Mouse (Mus musculus): Measurements from ENCODE around the gene Nckap5l. TPM values are rescaled to one million over a fixed set of nuclear protein-coding genes. Genes with fewer than 3 reads are reported as not detected.
A peak's percentile ranks its signal among the peaks of the same experiment; 100 is the strongest.

Nckap5l gene
- total and polyA plus RNA-seq, 2 experiments from 2014 or later: 10.3 to 17.6 TPM

- H3K27me3 ChIP-seq (ENCODE audit: insufficient read depth, low read length): no peaks in the 10 kb centered on the region
- peak within 1 kb of the TSS; percentile 81 for H3K4me3 ChIP-seq (ENCODE audit: low read depth, low read length)
- DNase-seq (peak; percentile 94), ATAC-seq (peak; percentile 90)
- H3K36me3 ChIP-seq (ENCODE audit: insufficient read depth): peaks cover 3% of the 10 kb centered on the region; the same call in 1 of the 2 replicates
- H3K9ac ChIP-seq: peak within 1 kb of the TSS; percentile 87
- H3K27ac ChIP-seq (ENCODE audit: low read depth, low read length): peak within 1 kb of the TSS; percentile 79
- TF ChIP-seq CTCF (IDR thresholded peaks at IDR 0.05; ENCODE audit: low read depth): peak; percentile 59
- peak within 1 kb of the TSS; percentile 62 for H3K4me2 ChIP-seq (ENCODE audit: low read depth)
- 0 out of 2 replicates have a peak, but pooled peaks cover 4% of the 10 kb centered on the region for H3K4me1 ChIP-seq (ENCODE audit: insufficient read depth)
- no peaks in the 10 kb centered on the region for H3K9me3 ChIP-seq (ENCODE audit: low read length)
- WGBS: 2% methylated on average over 25 of the region's 26 CpGs
Observed at GRCm38 (mm10) chr15:99474576-99474926, 17.0 kb upstream of the Nckap5l start, which contains the start of gene Bcdin3d. Gene Bcdin3d (minus strand): TSS chr15:99474730.

DNA sequence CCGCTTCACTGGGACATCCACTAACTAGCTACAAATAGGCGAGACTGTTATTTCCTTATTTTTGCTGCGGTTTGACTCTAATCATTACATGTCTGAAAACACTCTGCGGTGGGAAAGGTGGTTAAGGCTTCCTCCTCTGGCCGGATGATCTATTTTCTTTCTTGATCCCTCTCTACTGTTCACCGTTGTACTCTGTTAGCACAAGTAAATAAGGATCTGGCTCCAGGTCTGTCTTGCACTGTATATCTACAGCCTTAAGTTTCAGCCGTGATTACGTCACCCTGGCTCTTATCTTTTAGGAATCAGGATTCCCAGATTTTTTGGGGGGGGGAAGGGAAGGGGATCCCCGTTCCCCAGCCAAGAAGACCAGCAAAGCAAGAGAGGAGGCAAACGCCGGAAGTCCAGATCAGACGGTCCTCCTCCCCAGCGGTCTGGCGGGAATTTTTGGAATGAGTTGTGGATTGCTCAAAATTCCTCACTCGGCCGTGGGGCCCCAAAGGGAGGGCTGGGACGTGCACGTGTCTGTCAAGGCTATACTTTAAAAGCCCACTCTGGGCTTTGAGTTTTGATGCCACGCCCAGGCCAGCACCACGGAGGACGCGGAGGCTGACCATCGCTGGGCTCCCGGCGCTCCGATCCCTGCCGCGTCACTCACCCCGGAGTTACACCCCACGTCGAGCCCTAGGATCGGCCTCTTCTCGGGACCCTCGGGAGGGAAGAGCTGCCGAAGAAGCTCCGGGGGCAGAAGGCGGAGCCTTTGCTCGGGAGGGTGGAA is 16.4 kb upstream of the Nckap5l start:
- DNase-seq (peak; percentile 78), ATAC-seq (peak; percentile 74)
- H3K4me3 ChIP-seq (ENCODE audit: low read depth, low read length): peak overlapping the region; percentile 81
- WGBS: 7% methylated on average over 38 of the region's 38 CpGs
- H3K27ac ChIP-seq (ENCODE audit: low read depth, low read length): peak overlapping the region; percentile 79
- peaks cover 3% of the 10 kb centered on the region; the same call in 1 of the 2 replicates for H3K36me3 ChIP-seq (ENCODE audit: insufficient read depth)
- H3K4me1 ChIP-seq (ENCODE audit: insufficient read depth): 0 out of 2 replicates have a peak, but pooled peaks cover 4% of the 10 kb centered on the region
- H3K27me3 ChIP-seq (ENCODE audit: insufficient read depth, low read length): no peaks in the 10 kb centered on the region
- H3K4me2 ChIP-seq (ENCODE audit: low read depth): peak overlapping the region; percentile 62
- no peak for TF ChIP-seq CTCF (IDR thresholded peaks at IDR 0.05; ENCODE audit: low read depth)
- H3K9ac ChIP-seq: peak overlapping the region; percentile 87
- H3K9me3 ChIP-seq (ENCODE audit: low read length): no peaks in the 10 kb centered on the region

DNA sequence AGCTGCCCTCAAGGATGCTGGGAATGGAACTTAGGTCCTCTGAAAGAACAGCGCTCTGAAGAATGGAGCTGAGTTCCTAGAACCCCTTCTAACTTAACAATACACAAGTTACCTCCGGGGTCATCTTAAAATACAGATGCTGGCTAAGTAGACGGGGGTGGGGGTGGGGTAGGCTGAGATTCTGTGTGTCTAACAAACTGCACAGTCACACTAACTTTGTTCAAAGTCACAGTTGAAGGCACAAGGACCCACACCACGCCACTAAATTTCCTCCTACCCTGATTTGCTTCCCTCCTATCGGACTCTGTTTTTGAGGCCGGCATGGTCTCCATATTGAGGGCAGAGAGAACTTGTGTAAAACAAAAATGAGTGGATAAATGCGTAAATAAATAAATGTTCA is 15.4 kb upstream of the Nckap5l start:
- ATAC-seq (no peak), DNase-seq (no peak)
- Histone ChIP-seq H3K4me2 (ENCODE audit: low read depth) (no peak overlapping the region), H3K9ac (no peak overlapping the region), H3K27ac (ENCODE audit: low read depth, low read length) (no peak overlapping the region), H3K27me3 (ENCODE audit: insufficient read depth, low read length) (no peaks in the 10 kb centered on the region), H3K9me3 (ENCODE audit: low read length) (no peaks in the 10 kb centered on the region), H3K4me1 (ENCODE audit: insufficient read depth) (0 out of 2 replicates have a peak, but pooled peaks cover 4% of the 10 kb centered on the region), H3K36me3 (ENCODE audit: insufficient read depth) (peaks cover 3% of the 10 kb centered on the region; the same call in 1 of the 2 replicates), H3K4me3 (ENCODE audit: low read depth, low read length) (no peak overlapping the region)
- WGBS: 91% methylated on average over 7 of the region's 7 CpGs
- TF ChIP-seq CTCF (IDR thresholded peaks at IDR 0.05; ENCODE audit: low read depth): no peak

GRCm38 (mm10) chr15:99471677-99472063 is 14.1 kb upstream of the Nckap5l start:
- 0 out of 2 replicates have a peak, but pooled peaks cover 4% of the 10 kb centered on the region for H3K4me1 ChIP-seq (ENCODE audit: insufficient read depth)
- H3K27ac ChIP-seq (ENCODE audit: low read depth, low read length): no peak overlapping the region
- no peak overlapping the region for H3K9ac ChIP-seq
- peaks cover 3% of the 10 kb centered on the region; the same call in 1 of the 2 replicates for H3K36me3 ChIP-seq (ENCODE audit: insufficient read depth)
- H3K27me3 ChIP-seq (ENCODE audit: insufficient read depth, low read length): no peaks in the 10 kb centered on the region
- no peak for ATAC-seq
- no peak for DNase-seq
- no peak overlapping the region for H3K4me2 ChIP-seq (ENCODE audit: low read depth)
- no peaks in the 10 kb centered on the region for H3K9me3 ChIP-seq (ENCODE audit: low read length)
- no peak overlapping the region for H3K4me3 ChIP-seq (ENCODE audit: low read depth, low read length)
- no peak for TF ChIP-seq CTCF (IDR thresholded peaks at IDR 0.05; ENCODE audit: low read depth)
- WGBS: 78% methylated on average over 14 of the region's 14 CpGs

DNA sequence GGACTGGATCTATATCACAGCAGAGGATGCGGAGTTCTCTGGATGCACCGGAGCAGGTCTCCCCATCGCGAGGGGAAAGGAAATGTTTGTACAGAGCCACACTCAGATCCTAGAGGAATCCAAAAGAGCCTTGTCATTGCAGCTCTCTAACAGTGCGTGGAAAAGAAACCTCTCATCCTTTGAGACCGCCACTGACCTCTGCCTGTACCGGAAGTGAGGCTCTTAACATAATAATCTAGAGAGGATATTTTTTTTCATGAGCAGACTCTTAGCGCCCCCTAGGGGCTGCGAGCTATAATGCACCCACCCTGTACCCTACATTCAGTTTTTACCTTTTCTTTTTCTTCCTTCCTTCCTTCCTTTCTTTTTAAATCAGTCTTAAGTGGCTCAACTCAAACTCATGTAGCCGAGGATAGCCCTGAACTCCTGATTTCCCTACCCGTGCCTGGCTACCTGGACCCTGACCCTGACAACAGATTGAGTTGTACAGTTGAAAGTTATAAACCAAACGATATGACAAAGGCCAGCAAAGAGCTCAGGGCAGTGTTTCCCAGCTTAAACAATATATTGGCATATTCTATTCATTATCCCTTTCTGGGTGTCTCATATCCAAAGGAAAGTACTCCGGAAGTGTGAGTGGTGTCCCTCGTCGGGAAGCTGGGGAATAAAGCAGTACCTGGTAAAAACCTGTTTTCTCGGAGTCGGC is 13.6 kb upstream of the Nckap5l start:
- WGBS: 60% methylated on average over 17 of the region's 17 CpGs
- DNase-seq (peak; percentile 74), ATAC-seq (no peak)
- Histone ChIP-seq H3K4me3 (ENCODE audit: low read depth, low read length) (no peak overlapping the region), H3K4me1 (ENCODE audit: insufficient read depth) (0 out of 2 replicates have a peak, but pooled peaks cover 4% of the 10 kb centered on the region), H3K27ac (ENCODE audit: low read depth, low read length) (0 out of 2 replicates have a peak overlapping the region, but pooled peaks have one; percentile 29), H3K9me3 (ENCODE audit: low read length) (no peaks in the 10 kb centered on the region), H3K36me3 (ENCODE audit: insufficient read depth) (peaks cover 3% of the 10 kb centered on the region; the same call in 1 of the 2 replicates), H3K4me2 (ENCODE audit: low read depth) (0 out of 2 replicates have a peak overlapping the region, but pooled peaks have one; percentile 21), H3K27me3 (ENCODE audit: insufficient read depth, low read length) (no peaks in the 10 kb centered on the region), H3K9ac (no peak overlapping the region)
- TF ChIP-seq CTCF (IDR thresholded peaks at IDR 0.05; ENCODE audit: low read depth): peak; percentile 78

DNA sequence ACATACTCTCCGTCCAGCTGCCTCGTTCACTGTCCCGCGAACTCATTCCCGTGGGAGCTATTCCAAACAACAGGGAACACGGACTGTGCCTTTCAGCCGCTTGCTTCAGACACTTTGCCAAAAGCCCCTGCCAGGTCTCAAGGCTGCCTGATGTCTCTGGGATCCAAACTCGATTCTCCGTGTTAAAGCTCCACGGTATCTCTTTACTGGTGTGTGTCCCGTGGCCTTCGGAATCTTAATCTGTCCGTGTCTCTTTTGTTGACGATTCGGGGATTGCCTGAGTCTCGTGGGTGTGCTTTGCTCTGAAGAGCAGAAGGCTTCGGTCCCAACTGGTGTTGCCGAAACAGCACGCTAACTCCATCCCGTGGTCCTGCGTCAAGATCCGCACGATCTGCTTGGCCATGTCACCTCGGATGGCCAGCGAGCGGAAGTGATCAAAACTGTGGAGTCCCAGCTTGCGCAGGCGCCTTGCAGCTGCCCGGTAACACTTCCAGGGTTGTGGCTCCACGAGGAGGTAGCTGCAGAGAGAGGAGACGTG is 12.7 kb upstream of the Nckap5l start:
- ATAC-seq: no peak
- Histone ChIP-seq H3K4me1 (ENCODE audit: insufficient read depth) (0 out of 2 replicates have a peak, but pooled peaks cover 4% of the 10 kb centered on the region), H3K4me3 (ENCODE audit: low read depth, low read length) (no peak overlapping the region), H3K27ac (ENCODE audit: low read depth, low read length) (no peak overlapping the region; the same call in 1 of the 2 replicates), H3K9me3 (ENCODE audit: low read length) (no peaks in the 10 kb centered on the region), H3K27me3 (ENCODE audit: insufficient read depth, low read length) (no peaks in the 10 kb centered on the region), H3K9ac (no peak overlapping the region), H3K36me3 (ENCODE audit: insufficient read depth) (peaks cover 3% of the 10 kb centered on the region; the same call in 1 of the 2 replicates), H3K4me2 (ENCODE audit: low read depth) (no peak overlapping the region)
- WGBS: 83% methylated on average over 31 of the region's 31 CpGs
- TF ChIP-seq CTCF (IDR thresholded peaks at IDR 0.05; ENCODE audit: low read depth): no peak
- DNase-seq: no peak

Data from forebrain, postnatal 0 days (tissue).